Mouse (Mus musculus): ENCODE results near the gene 1700018F24Rik. TPM values are rescaled to one million over a fixed set of nuclear protein-coding genes. Genes with fewer than 3 reads are reported as not detected.
A peak's percentile ranks its signal among the peaks of the same experiment; 100 is the strongest.
"Not testable (repeated sequence)": the region's sequence is repeated elsewhere in the genome, so short reads cannot be mapped to it uniquely, and the experiment has no call there.

Gene 1700018F24Rik
- total RNA-seq, 2 experiments from 2014 or later = not detected

- no peak for DNase-seq (ENCODE audit: low spot score in 2 of 2)
Measured at GRCm38 (mm10) chr5:145081866-145082613, 39.2 kb downstream of the 1700018F24Rik start.

DNA sequence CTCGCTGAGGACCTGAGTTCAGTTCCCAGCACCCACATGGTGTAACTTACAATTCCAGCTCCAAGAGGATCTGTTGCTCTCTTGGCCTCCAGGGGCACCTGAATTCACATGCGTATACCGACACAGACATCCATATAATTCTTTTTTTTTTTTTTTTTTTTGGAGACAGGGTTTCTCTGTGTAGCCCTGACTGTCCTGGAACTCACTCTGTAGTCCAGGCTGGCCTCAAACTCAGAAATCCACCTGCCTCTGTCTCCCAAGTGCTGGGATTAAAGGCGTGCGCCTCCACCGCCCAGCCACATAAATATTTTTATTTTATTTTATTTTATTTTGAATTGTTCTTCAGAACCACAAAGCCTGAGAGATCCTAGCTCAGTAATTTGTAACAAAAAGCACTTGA, 40.4 kb downstream of the 1700018F24Rik start:
- not testable (repeated sequence) for DNase-seq (ENCODE audit: low spot score in 2 of 2)

DNA sequence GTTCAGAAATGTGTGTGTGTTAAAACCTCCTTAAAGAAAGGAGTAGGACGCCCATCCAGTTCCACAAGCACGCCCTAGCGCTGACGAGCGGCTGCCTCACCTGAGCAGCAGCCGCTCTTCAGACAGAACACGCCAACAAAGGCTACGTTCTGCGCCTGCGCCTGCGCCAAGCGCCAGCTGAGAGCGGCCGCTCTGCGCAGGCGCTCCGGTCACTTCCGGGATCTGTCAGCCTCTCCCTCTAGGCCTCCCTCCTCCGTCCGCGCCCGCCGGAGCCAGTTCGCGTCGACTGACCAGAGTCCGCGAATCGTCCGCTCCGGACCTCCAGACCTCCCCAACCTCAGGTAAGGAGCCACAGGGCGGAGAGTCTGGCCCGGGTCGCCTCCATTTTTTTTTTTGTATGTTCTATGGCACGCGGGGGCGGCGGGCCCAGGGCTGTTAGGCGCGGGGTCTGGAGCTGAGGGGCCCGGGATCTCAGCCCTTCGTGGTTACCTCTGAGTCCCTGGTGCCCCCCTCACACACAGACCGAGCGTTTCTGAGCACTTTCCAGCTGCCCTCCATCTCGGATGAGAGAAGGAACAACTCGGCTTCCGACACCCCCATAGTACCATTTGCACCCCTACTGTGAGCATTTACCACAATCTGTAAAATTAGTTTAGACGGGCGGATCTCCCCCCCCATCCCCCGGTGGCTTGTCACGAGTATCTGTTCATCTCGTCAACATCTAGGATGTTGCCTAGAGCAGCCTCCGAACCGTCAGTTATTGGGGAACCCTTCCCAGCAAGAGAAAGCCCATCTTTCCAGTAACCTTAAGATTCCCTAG, 41.1 kb downstream of the 1700018F24Rik start, which contains the start of the genes Arpc1a and Kpna7:
Gene Arpc1a, plus strand, starts transcription at position 199 of the 820 bp plus-strand sequence.
Gene Kpna7, minus strand, starts transcription at position 399 of the 820 bp plus-strand sequence.
- peak; percentile 85 to 91 for DNase-seq (ENCODE audit: low spot score in 2 of 2)

GRCm38 (mm10) chr5:145084822-145085221, 42.0 kb downstream of the 1700018F24Rik start:
- DNase-seq (ENCODE audit: low spot score in 2 of 2) = no peak

DNA sequence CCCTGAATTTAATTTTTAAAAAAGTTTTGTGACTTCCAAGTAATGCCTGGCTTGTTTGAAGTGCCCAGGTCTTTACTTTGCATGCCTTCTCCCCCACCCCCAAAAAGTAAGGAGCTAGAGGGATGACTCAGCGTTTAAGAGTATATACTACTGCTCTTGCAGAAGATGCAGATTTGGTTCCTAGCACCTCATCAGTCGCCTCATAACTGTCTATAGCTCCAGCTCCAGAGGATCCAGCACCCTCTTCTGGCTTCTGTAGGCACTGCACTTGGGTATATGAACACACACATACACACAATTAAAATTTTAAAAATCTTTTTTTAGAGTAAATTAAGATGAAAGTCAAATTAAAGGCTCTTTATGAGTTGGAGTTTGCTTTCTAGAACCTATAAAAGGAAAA, 45.4 kb downstream of the 1700018F24Rik start:
- no peak for DNase-seq (ENCODE audit: low spot score in 2 of 2)

DNA sequence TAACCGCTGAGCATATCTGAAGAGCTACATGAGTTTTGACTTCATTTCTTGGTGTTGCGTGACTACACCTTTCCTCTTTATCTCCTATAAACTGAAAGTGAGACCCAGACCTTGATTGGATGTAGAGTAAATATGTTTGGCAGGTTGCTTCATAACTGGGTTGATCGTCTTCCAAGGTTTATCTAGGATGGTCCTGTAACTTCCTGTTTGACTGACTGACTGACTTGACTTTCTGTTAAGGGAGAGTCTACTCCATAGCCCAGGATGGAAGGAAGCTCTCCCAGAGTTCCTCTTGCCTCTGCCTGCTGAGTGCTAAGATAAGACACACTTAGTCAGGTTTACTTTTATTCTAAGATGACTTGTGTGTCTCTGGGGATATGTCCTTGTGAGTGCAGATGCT, 47.1 kb downstream of the 1700018F24Rik start:
- no peak for DNase-seq (ENCODE audit: low spot score in 2 of 2)

Other genes starting within 250 kb of the 1700018F24Rik start
- gene Smurf1, start 77.1 kb upstream of the 1700018F24Rik start, total RNA-seq (2021) = 10 to 100 TPM; 41.9 to 42.3 TPM
- gene Gm4871, start 10.2 kb upstream of the 1700018F24Rik start, total RNA-seq (2021) = not detected
- gene Arpc1a, start 40.8 kb downstream of the 1700018F24Rik start, total RNA-seq (2021) = 100 to 1,000 TPM; 199 to 202 TPM
- gene Kpna7, start 41.0 kb downstream of the 1700018F24Rik start, total RNA-seq (2021) = not detected
- 10 to 100 TPM; 25.5 to 39.0 TPM for gene Arpc1b, start 71.2 kb downstream of the 1700018F24Rik start, total RNA-seq (2021)
- gene Pdap1, start 97.2 kb downstream of the 1700018F24Rik start, total RNA-seq (2021) = 100 to 1,000 TPM; 139 to 140 TPM
- gene Bud31, start 97.4 kb downstream of the 1700018F24Rik start, total RNA-seq (2021) = 10 to 100 TPM; 80.5 to 85.9 TPM
- 10 to 100 TPM; 13.7 to 15.0 TPM for gene Ptcd1, start 124.1 kb downstream of the 1700018F24Rik start, total RNA-seq (2021)
- gene Cpsf4, start 124.2 kb downstream of the 1700018F24Rik start, total RNA-seq (2021) = 10 to 100 TPM; 29.7 to 30.5 TPM
- gene Atp5j2, start 149.1 kb downstream of the 1700018F24Rik start, total RNA-seq (2021) = 100 to 1,000 TPM; 318 to 327 TPM
- gene Zkscan14, start 158.9 kb downstream of the 1700018F24Rik start, total RNA-seq (2021) = 1 to 10 TPM; 9.4 to 9.9 TPM
- gene Zkscan5, start 161.6 kb downstream of the 1700018F24Rik start, total RNA-seq (2021) = 10 to 100 TPM; 14.3 to 14.8 TPM
- 10 to 100 TPM; 24.5 to 25.4 TPM for gene Zfp655, start 188.7 kb downstream of the 1700018F24Rik start, total RNA-seq (2021)
- gene Zscan25, start 237.5 kb downstream of the 1700018F24Rik start, total RNA-seq (2021) = 10 to 100 TPM; 14.7 to 17.5 TPM